Mouse (Mus musculus) heart, embryonic 12.5 days (tissue): ENCODE results near the gene Tst. TPM values are rescaled to one million over a fixed set of nuclear protein-coding genes. Genes with fewer than 3 reads are reported as not detected.

ENCODE experiments used
- ATAC-seq: fragments of 200-750 bp; cut with Nextera tagmentation; 2 replicates; pipeline ENCODE4 v1.8.0; 2017; ENCODE audit warnings: moderate TSS enrichment, moderate library complexity; ENCODE audit not compliant: insufficient number of reproducible peaks, low FRiP score
- H3K27ac ChIP-seq: fragments of 300-500 bp; sonication (generic); 2 replicates; pipeline ENCODE4 v1.5.1; 2016; ENCODE audit warnings: mild to moderate bottlenecking, moderate library complexity; ENCODE audit not compliant: poor library complexity, severe bottlenecking
- H3K27me3 ChIP-seq: fragments of 300-500 bp; sonication (generic); replicated peaks from 2 replicates; pipeline ENCODE4 v1.6.1; 2016; ENCODE audit warnings: mild to moderate bottlenecking, moderate library complexity
- H3K36me3 ChIP-seq: fragments of 300-500 bp; sonication (generic); 2 replicates; pipeline ENCODE4 v1.6.1; 2016; ENCODE audit warnings: mild to moderate bottlenecking, moderate library complexity
- H3K4me1 ChIP-seq: fragments of 300-500 bp; sonication (generic); replicated peaks from 2 replicates; pipeline ENCODE4 v1.6.1; 2016; ENCODE audit warnings: mild to moderate bottlenecking
- H3K4me2 ChIP-seq: fragments of 300-500 bp; sonication (generic); 2 replicates; pipeline ENCODE4 v1.6.1; 2016; ENCODE audit warnings: mild to moderate bottlenecking, moderate library complexity
- H3K4me3 ChIP-seq: fragments of 300-500 bp; sonication (generic); 2 replicates; pipeline ENCODE4 v1.5.1; 2016; ENCODE audit warnings: mild to moderate bottlenecking
- H3K9ac ChIP-seq: fragments of 300-500 bp; sonication (generic); 2 replicates; pipeline ENCODE4 v1.6.1; 2016; ENCODE audit warnings: mild to moderate bottlenecking, moderate library complexity
- H3K9me3 ChIP-seq: fragments of 300-500 bp; sonication (generic); replicated peaks from 2 replicates; pipeline ENCODE4 v1.6.1; 2016; ENCODE audit warnings: mild to moderate bottlenecking, moderate library complexity
- WGBS: fragments of 180-500 bp; shearing (Covaris S2); methylation state at CpG from one replicate; pipeline ENCODE4 v1.1.7; 2016; 5-methylcytosine and 5-hydroxymethylcytosine counted together
- polyA plus RNA-seq: library from polyadenylated mRNA; unstranded; fragments of >200 nt; fragmentation: Nextera tagmentation; extraction: Ambion mirVana; gene quantifications from 2 replicates; pipeline ENCODE4 v1.2.1, GENCODE M21; 2016

Gene Tst
- polyA plus RNA-seq, 1 experiment from 2014 or later: 9.0 TPM

DNA sequence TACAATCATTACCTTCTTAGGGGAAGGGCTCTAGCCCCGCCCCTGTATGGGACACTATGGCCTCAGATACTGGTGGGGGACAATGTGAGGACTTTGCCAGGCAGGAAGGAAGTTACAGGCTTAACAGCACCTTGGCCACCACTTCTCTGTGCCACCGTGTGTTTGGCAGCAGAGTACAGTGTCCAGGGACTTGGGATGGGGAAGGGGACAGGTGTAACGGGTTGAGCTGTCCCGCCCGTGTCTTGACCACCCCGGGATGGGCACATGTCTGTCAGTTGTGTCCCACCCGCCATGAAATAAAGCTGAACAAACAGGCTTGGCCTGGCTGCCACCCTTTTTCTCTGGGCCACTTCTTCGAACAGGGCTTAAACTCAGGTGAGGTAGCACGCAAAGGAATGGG lies 33.3 kb upstream of the Tst start:
- no peak overlapping the region for H3K9ac ChIP-seq
- H3K4me3 ChIP-seq: no peak overlapping the region
- no peaks in the 10 kb centered on the region for H3K9me3 ChIP-seq
- H3K27ac ChIP-seq: no peak overlapping the region
- H3K36me3 ChIP-seq: peaks cover 8% of the 10 kb centered on the region; the same call in 1 of the 2 replicates
- H3K4me2 ChIP-seq: no peak overlapping the region
- peaks cover 16% of the 10 kb centered on the region for H3K27me3 ChIP-seq
- WGBS: 71% methylated on average over 9 of the region's 9 CpGs
- no peak for ATAC-seq
- peaks cover 62% of the 10 kb centered on the region for H3K4me1 ChIP-seq

DNA sequence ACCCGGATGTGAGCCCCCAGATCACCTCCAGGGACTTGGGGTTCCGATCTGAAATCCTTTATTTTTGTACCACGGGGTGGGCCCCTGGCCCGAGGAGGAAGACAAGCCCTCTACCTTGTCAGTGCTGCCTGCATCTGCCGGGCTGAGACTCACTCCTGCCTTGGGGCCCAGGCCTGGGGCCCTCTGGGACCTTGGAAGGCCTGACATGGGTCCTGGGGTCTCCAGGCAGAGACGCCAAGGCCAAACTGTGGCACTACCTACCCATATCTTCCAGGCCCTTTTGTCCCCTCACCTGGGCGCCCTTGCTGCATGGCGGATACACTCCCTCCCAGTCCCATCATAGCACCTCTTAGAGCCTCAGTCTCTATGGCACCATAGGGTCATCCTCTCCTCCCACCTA lies 32.8 kb upstream of the Tst start:
- peaks cover 58% of the 10 kb centered on the region for H3K4me1 ChIP-seq
- H3K36me3 ChIP-seq: peaks cover 12% of the 10 kb centered on the region; the same call in 1 of the 2 replicates
- no peaks in the 10 kb centered on the region for H3K9me3 ChIP-seq
- 57% methylated on average over 8 of the region's 8 CpGs for WGBS
- H3K4me2 ChIP-seq: no peak overlapping the region
- no peak overlapping the region for H3K4me3 ChIP-seq
- H3K27ac ChIP-seq: no peak overlapping the region
- peaks cover 16% of the 10 kb centered on the region for H3K27me3 ChIP-seq
- H3K9ac ChIP-seq: no peak overlapping the region
- no peak for ATAC-seq

DNA sequence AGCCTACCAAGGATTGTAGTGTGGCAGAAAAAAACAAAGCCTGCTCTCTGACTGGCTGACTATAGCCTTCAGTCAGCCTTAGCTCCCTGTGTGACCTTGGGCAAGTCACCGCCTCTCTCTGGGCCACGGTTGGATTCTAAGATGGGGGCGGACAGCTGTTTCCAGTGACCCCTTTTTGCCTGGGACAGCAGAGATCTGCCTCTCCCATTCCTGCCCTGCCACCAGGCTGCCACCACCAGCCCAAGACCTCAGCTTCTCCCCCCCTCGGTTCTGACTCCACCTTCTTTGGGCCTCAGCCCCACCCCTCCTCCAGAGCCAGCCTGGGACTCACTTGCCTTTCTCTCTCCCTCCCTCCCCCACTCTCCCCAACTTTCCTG lies 32.3 kb upstream of the Tst start:
- Histone ChIP-seq H3K4me1 (peaks cover 57% of the 10 kb centered on the region), H3K9ac (0 out of 2 replicates have a peak overlapping the region, but pooled peaks have one; percentile 27), H3K4me2 (no peak overlapping the region), H3K36me3 (peaks cover 17% of the 10 kb centered on the region; the same call in 1 of the 2 replicates), H3K4me3 (no peak overlapping the region), H3K9me3 (no peaks in the 10 kb centered on the region), H3K27me3 (peaks cover 16% of the 10 kb centered on the region), H3K27ac (no peak overlapping the region)
- WGBS: 29% methylated on average over 4 of the region's 4 CpGs
- ATAC-seq: no peak

DNA sequence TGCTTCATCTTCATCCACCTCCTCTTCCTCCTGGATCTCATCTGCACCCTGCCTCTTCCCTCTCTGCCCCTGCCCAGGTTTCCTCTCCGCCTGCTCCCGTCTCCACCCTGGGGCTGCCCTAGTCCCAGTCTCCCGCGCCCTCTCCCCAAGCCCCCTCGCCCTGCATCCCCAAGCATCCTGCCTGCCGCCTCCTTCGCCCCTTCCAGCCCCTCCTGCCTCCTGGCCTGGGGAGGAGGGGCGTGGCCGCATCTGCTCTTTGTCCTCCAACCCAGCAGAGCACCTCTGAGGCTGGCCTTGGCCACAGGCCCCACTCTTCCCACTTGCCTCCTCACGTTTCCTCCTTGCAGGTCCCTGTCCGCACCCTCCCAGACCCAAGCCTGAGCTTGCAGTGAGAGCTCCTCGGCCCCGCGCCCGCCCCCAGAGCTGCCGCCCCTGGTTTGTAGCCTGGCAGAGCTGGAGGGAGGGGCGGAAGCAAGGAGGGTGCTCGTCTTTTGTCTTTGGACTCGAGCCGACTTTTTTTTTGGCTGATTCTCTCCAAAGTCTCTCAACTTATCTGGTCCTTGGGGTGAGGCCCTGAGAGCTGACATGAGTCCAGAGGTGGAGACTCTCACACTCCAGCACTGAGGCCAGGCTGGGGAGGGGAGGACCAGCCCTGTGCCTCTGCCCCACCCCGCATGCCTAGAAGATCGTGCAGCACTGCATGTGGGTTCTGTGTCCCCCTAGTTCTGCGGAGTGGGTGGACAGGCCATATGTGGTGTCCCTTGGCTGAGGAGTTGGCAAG lies 31.7 kb upstream of the Tst start:
- H3K27ac ChIP-seq: peak overlapping the region; percentile 26
- no peaks in the 10 kb centered on the region for H3K9me3 ChIP-seq
- H3K27me3 ChIP-seq: peaks cover 16% of the 10 kb centered on the region
- H3K4me3 ChIP-seq: peak overlapping the region; percentile 34
- peak overlapping the region; percentile 68 for H3K4me2 ChIP-seq
- ATAC-seq: peak; percentile 7
- peaks cover 57% of the 10 kb centered on the region for H3K4me1 ChIP-seq
- 15% methylated on average over 23 of the region's 23 CpGs for WGBS
- H3K9ac ChIP-seq: peak overlapping the region; percentile 27; the same call in 1 of the 2 replicates
- H3K36me3 ChIP-seq: peaks cover 19% of the 10 kb centered on the region; the same call in 1 of the 2 replicates

DNA sequence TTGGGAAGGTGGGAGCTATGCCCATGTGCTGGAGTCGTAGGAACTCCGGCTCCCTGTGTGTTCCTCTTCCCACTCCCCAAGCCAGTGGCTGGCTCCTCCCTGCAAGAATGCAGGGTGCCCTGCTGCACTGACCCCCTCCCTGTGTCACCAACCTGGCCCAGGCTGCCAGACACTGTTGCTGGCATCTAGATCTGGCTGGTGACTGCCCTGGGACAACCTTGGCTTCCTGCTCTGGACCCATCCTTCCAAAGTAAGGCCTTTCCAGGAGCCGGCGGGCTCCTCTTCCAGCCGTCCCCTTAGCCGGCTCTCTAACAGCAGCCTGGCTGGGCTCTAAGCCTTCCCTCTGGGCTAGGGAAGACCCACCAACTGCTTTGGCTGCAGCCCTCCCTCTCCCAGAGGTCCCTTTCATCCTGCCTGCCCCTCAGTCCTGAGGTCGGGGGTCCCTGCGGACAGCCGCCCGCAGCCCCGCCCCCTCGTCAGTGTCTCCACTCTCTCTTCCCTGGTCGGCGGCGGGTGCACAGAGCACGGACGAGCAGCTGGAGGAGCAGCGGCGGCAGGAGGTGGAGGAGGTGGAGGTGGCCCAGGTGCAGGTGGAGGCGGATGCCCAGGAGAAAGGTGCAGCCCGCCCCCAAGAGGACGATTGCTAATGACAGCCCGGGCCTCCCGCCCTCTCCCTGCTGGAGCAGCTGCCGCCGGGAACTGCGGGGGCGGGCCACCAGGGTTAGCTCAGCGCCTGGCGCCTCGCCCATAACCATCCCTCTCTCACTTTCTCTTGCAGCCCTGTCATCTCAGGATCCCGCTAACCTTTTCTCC lies 30.9 kb upstream of the Tst start:
- 15% methylated on average over 32 of the region's 32 CpGs for WGBS
- Histone ChIP-seq H3K4me1 (peaks cover 55% of the 10 kb centered on the region), H3K9me3 (no peaks in the 10 kb centered on the region), H3K4me2 (peak overlapping the region; percentile 68), H3K36me3 (peaks cover 19% of the 10 kb centered on the region; the same call in 1 of the 2 replicates), H3K4me3 (peak overlapping the region; percentile 34), H3K9ac (peak overlapping the region; percentile 27), H3K27ac (0 out of 2 replicates have a peak overlapping the region, but pooled peaks have one; percentile 26), H3K27me3 (peaks cover 16% of the 10 kb centered on the region)
- peak; percentile 43 for ATAC-seq

DNA sequence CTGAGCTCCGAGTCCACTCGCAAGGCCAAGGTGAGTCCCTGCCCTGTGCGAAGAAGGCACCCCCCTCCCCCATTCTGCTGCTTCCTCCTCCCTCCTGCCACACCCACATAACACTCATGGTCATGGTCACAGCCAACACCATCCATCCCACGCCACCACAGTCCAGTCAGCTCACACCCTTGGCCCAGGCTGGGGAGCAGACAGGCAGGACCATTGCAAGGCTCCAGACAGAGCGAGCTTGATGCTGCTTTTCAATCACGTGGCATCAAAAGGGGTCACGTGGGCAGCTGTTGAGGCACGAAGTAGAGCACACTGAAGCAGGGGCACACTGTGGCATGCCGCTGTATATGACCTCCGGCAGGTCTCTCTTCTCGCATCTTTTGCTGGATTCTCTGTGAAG lies 30.0 kb upstream of the Tst start:
- WGBS: 91% methylated on average over 11 of the region's 11 CpGs
- no peak for ATAC-seq
- H3K4me2 ChIP-seq: no peak overlapping the region
- H3K36me3 ChIP-seq: peaks cover 19% of the 10 kb centered on the region; the same call in 1 of the 2 replicates
- H3K4me1 ChIP-seq: peaks cover 47% of the 10 kb centered on the region
- no peak overlapping the region for H3K9ac ChIP-seq
- peaks cover 16% of the 10 kb centered on the region for H3K27me3 ChIP-seq
- H3K9me3 ChIP-seq: no peaks in the 10 kb centered on the region
- no peak overlapping the region for H3K27ac ChIP-seq
- no peak overlapping the region for H3K4me3 ChIP-seq

DNA sequence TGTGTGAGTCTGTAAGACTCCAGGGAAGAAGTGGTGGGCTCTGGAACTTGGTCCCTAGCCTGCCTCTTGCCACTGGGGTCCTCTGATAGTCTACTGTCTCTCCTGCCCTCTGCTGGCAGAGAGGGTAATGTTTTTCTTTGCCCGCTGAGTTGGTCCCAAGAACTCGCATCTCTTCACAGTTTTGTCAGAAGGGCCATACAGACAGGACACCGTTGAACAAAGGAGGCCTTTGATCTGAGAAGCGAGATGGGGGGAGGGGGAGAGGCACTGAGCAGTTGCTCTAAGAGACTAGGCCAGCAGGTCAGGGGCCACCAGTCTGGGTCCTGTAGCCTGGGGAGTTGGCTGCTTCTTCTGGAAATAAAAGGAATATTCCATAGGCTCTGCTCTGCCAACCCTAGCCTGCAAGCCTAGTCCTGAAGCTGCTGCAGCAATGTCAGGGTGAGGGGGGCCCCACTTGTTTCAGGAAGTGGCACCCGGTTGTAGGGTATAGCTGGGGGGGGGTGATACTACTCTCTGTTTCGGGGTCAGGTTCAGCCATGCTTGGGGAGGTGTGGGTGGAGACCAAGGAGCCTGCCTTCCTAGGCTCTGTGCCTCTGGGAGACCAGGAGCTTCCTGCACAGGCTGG lies 29.3 kb upstream of the Tst start:
- Histone ChIP-seq H3K27me3 (peaks cover 16% of the 10 kb centered on the region), H3K9ac (no peak overlapping the region), H3K4me3 (no peak overlapping the region), H3K4me2 (no peak overlapping the region), H3K9me3 (no peaks in the 10 kb centered on the region), H3K27ac (no peak overlapping the region), H3K36me3 (peaks cover 19% of the 10 kb centered on the region; the same call in 1 of the 2 replicates), H3K4me1 (peaks cover 40% of the 10 kb centered on the region)
- ATAC-seq: no peak
- 36% methylated on average over 6 of the region's 6 CpGs for WGBS

DNA sequence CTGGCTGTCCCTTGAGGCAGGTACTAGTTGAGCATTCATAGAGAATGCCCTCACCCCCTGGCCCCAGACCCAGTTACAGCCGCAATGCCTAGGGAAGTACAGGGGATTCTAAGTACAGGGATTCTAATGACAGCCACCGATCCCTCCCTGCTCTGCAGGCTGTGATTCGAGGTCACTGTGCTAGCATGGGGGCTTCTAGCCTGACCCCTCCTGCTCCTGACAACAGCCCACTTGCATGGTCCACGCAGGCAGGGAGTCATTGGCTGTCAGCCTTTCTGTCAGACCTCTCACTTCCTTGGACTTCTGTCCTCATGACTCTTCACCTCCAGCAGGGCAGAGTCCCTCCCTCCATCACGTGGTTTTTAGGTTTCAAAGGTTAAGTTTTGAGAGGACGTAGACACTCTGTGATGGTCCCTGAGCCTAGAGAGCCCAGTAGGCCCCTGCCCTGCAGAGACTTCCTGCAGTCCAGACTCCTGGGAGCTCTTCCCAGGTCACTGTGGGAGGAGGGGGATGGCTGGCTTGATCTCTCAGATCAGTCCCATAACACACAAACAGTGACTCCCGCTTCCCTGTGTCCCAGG lies 25.9 kb upstream of the Tst start:
- H3K4me1 ChIP-seq: peaks cover 18% of the 10 kb centered on the region
- peaks cover 25% of the 10 kb centered on the region for H3K27me3 ChIP-seq
- H3K27ac ChIP-seq: no peak overlapping the region
- 77% methylated on average over 7 of the region's 7 CpGs for WGBS
- H3K4me2 ChIP-seq: no peak overlapping the region
- H3K4me3 ChIP-seq: no peak overlapping the region
- no peak overlapping the region for H3K9ac ChIP-seq
- no peaks in the 10 kb centered on the region for H3K9me3 ChIP-seq
- H3K36me3 ChIP-seq: peaks cover 19% of the 10 kb centered on the region; the same call in 1 of the 2 replicates
- ATAC-seq: no peak

DNA sequence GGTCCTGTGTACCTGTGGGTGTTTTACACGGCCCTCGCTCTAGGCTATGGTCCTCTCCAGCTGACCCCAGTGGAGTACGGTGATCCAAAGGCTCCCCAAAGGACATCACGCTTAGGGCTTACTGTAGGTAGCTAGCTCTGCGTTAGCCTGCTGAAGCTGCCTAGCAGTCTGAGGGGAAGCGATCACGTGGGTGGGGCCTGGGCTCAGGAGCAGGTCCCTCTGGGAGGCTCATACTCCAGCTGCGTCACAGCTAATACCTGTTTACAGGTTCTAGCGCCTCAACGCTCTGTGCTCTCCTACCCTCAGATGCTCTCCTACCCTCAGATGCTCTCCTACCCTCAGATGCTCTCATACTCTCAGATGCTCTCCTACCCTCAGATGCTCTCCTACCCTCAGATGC lies 25.2 kb upstream of the Tst start:
- no peak overlapping the region for H3K9ac ChIP-seq
- no peak overlapping the region for H3K4me3 ChIP-seq
- peaks cover 19% of the 10 kb centered on the region for H3K27me3 ChIP-seq
- ATAC-seq: no peak
- no peak overlapping the region for H3K27ac ChIP-seq
- H3K4me2 ChIP-seq: no peak overlapping the region
- H3K36me3 ChIP-seq: peaks cover 19% of the 10 kb centered on the region; the same call in 1 of the 2 replicates
- peaks cover 12% of the 10 kb centered on the region for H3K4me1 ChIP-seq
- WGBS: 85% methylated on average over 10 of the region's 10 CpGs
- no peaks in the 10 kb centered on the region for H3K9me3 ChIP-seq

DNA sequence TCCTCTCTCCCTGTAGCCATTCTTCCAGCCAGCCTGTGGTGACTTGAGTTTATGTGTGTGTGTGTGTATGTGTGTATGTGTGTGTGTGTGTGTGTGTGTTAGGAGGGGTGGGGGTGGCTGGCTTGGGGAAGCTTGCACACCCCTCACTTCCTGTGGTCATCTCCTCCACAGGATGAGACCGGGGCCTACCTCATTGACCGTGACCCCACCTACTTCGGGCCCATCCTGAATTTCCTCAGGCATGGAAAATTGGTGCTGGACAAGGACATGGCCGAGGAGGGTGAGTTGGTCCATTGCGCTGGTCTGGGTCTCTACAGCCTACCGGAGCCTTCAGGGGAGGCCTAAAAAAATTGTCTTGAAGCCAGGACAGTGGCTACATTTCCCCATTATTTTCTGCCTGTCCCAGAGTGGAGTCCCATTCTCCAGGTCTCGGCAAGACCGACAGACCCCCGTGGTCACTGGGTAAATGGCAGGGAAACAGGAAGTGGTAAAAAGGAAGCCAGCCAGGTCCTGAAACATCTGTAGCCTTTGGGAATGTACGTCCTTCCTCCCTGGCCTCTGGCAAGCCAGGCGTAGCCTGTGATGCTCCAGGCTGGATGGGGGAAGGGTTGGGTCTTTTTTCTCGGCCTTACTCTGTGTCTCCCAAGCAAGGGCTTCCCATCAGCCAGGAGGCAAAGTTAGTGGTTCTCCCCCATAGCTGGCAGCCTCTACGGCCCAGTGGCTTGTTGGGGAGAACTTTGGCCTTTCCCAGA lies 24.3 kb upstream of the Tst start:
- Histone ChIP-seq H3K27ac (no peak overlapping the region), H3K9ac (peak overlapping the region; percentile 70; the same call in 1 of the 2 replicates), H3K4me1 (peaks cover 12% of the 10 kb centered on the region), H3K4me2 (peak overlapping the region; percentile 76), H3K36me3 (peaks cover 14% of the 10 kb centered on the region; the same call in 1 of the 2 replicates), H3K4me3 (no peak overlapping the region), H3K9me3 (no peaks in the 10 kb centered on the region), H3K27me3 (peaks cover 12% of the 10 kb centered on the region; the same call in 1 of the 2 replicates)
- ATAC-seq: 0 out of 2 replicates have a peak, but pooled peaks have one; percentile 17
- 71% methylated on average over 13 of the region's 13 CpGs for WGBS
